Mouse (Mus musculus) brain, embryonic 14.5 days (tissue): ENCODE data around the gene Acox2.

ENCODE experiments used
- CTCF ChIP-seq: fragments of 200-500 bp; IDR thresholded peaks from 2 replicates; pipeline ENCODE4 v1.5.1; 2012; ENCODE audit warnings: inconsistent platforms, mild to moderate bottlenecking, moderate library complexity, borderline replicate concordance; ENCODE audit not compliant: insufficient read depth, insufficient read length; ENCODE audit errors: extremely low read depth
- POLR2A ChIP-seq: fragments of 200-500 bp; IDR thresholded peaks from 2 replicates; pipeline ENCODE4 v1.6.1; 2012; ENCODE audit warnings: mild to moderate bottlenecking, inconsistent platforms, borderline replicate concordance; ENCODE audit not compliant: poor library complexity, insufficient read depth, insufficient read length, severe bottlenecking; ENCODE audit errors: extremely low read depth

DNA sequence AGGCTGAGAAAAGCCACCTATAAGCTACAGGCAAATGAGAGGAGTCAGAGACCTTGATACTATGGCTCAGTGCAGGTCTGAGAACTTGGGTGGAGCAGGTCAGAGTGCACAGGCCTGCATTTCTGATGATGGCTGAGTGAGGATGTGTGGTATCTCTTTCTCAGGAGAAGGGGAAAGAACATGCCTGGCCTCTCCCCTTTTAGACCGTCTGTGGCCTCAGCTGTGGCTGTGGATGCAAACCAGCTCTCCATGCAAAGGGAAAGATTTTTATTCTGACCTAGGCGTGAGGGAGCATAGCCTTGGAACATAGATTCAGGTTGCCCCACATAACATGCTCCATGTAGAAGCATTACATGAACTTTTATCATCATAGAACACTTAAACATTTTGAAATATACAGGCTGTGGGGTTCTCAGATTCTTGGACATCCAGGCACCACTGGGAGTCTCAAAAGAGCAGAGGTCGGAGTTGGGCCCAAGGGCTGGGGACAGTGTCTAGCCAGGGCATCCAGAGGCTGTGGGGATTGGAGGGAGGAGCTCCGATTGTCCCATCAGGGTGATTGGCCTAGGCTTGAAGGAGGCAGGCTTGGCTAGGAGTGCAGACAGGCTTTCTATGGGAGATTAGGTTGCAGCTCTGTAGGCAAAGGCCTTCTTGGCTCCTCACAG lies 78.7 kb downstream of the Acox2 start:
- no peak for TF ChIP-seq CTCF
- no peak for TF ChIP-seq POLR2A
